In the genomic region with DNA sequence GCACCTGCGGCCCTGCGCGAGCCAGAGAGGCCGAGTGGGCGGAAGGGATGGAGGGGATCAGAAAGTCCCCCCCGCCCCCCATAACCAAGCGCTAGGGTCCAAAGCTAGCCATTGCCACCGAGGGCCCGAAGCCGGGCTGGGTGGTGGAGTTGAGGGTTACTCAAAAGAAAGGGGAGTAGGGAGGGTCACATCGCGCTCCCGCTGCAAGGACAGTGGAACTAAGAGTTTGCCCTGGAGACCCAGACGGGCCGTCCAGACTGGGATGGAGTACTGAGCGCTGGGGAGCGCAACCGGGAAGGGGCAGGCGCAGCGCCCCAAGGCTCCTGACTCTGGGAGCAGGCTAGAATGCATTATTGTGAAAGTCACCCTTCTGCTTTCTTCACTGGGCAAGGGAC, we compare ENCODE assay signal across 12 mouse cellular contexts. TPM values are rescaled to one million over a fixed set of nuclear protein-coding genes. Genes with fewer than 3 reads are reported as not detected.
A peak's percentile ranks its signal among the peaks of the same experiment; 100 is the strongest.
DNase-seq lines count a peak whose midpoint lies in the region; ATAC-seq and TF ChIP-seq lines count a peak whose summit lies in the region.
"Had no signal": no experiment of that assay in that cellular context is flagged by ENCODE, and none has a peak within 500 bp of the region (broad histone marks: within the 10 kb centered on the region; RNA-seq: fewer than 3 reads in every experiment).

No protein-coding gene starts in this region.

- TF ChIP-seq POLR2A in ES-Bruce4 (IDR thresholded peaks at IDR 0.05; ENCODE audit: insufficient read depth, low read length): no peak

- no peak overlapping the region for H3K27ac ChIP-seq in ES-Bruce4 (ENCODE audit: insufficient read depth, low read length)
- peak overlapping the region; percentile 88 for H3K27ac ChIP-seq in hindbrain, embryonic 12.5 days
- no peak overlapping the region for H3K27ac ChIP-seq in midbrain, embryonic 10.5 days (replicated peaks)

- no peaks in the 10 kb centered on the region for H3K36me3 ChIP-seq in ES-Bruce4 (ENCODE audit: control insufficient read depth, insufficient read depth, low read length, poor library complexity, severe bottlenecking)
- no peaks in the 10 kb centered on the region for H3K36me3 ChIP-seq in hindbrain, embryonic 12.5 days
- H3K36me3 ChIP-seq in midbrain, embryonic 10.5 days: no peaks in the 10 kb centered on the region

- peaks cover 2% of the 10 kb centered on the region for H3K4me1 ChIP-seq in ES-Bruce4 (ENCODE audit: control insufficient read depth, insufficient read depth, low read length)
- peaks cover 58% of the 10 kb centered on the region for H3K4me1 ChIP-seq in hindbrain, embryonic 12.5 days
- peaks cover 73% of the 10 kb centered on the region for H3K4me1 ChIP-seq in midbrain, embryonic 10.5 days

- 1% methylated on average over 20 of the region's 20 CpGs for WGBS in hindbrain, embryonic 12.5 days
- 2% methylated on average over 20 of the region's 20 CpGs for WGBS in midbrain, embryonic 10.5 days

- no peaks in the 10 kb centered on the region for H3K9me3 ChIP-seq in ES-Bruce4 (replicated peaks; ENCODE audit: control insufficient read depth, insufficient read depth, low read length, poor library complexity, severe bottlenecking)
- H3K9me3 ChIP-seq in hindbrain, embryonic 12.5 days (replicated peaks): no peaks in the 10 kb centered on the region
- no peaks in the 10 kb centered on the region; the same call in 1 of the 2 replicates for H3K9me3 ChIP-seq in midbrain, embryonic 10.5 days (replicated peaks)

- TF ChIP-seq EP300 in ES-Bruce4 (IDR thresholded peaks at IDR 0.05; ENCODE audit: insufficient read depth, low read depth, low read length): no peak

- H3K4me2 ChIP-seq in hindbrain, embryonic 12.5 days (replicated peaks): peak overlapping the region; percentile 79

- DNase-seq in cerebellum, postnatal 10 days: peak; percentile 24 to 33
- DNase-seq in cerebellum, adult 11 months: no peak
- peak; percentile 34 for DNase-seq in midbrain, embryonic 10.5 days (ENCODE audit: low spot score)
- no peak for DNase-seq in B cell, adult 2 months
- DNase-seq in left cerebral cortex, adult 18-20 months (ENCODE audit: low spot score in 2 of 2): no peak
- no peak for DNase-seq in adrenal gland, adult (ENCODE audit: inconsistent age in 2 of 2, low spot score in 1 of 2)
- DNase-seq: adrenal gland, adult 2 months had no signal

- H3K4me3 ChIP-seq in ES-Bruce4 (ENCODE audit: low read depth, low read length): peak overlapping the region; percentile 21
- peak overlapping the region; percentile 49 for H3K4me3 ChIP-seq in hindbrain, embryonic 12.5 days
- H3K4me3 ChIP-seq in midbrain, embryonic 10.5 days: peak overlapping the region; percentile 57
- H3K4me3 ChIP-seq: erythroblast, embryonic 14.5 days had no signal

- 0 out of 2 replicates have a peak, but pooled peaks have one; percentile 7 for ATAC-seq in hindbrain, embryonic 12.5 days (ENCODE audit: low FRiP score)

- peaks cover 57% of the 10 kb centered on the region for H3K27me3 ChIP-seq in ES-Bruce4 (ENCODE audit: control insufficient read depth, insufficient read depth, low read length, poor library complexity, severe bottlenecking)
- H3K27me3 ChIP-seq in hindbrain, embryonic 12.5 days: peaks cover 98% of the 10 kb centered on the region
- H3K27me3 ChIP-seq in midbrain, embryonic 10.5 days (ENCODE audit: low read depth, poor library complexity, severe bottlenecking): peaks cover 100% of the 10 kb centered on the region

- TF ChIP-seq CTCF in ES-Bruce4 (IDR thresholded peaks at IDR 0.05; ENCODE audit: low read depth, low read length): no peak

- H3K9ac ChIP-seq in ES-Bruce4 (ENCODE audit: low read depth, poor library complexity, severe bottlenecking): no peak overlapping the region
- H3K9ac ChIP-seq in hindbrain, embryonic 12.5 days: peak overlapping the region; percentile 73

RNA-seq across cellular contexts. Expression of gene Skor1, which starts 0.6 kb away (rescaled TPM):
- not detected in 2 replicates for polyA plus RNA-seq in ES-Bruce4 (2011; ENCODE audit: insufficient read depth, insufficient read length, low read depth, missing spikeins)
- 24.0 and 27.1 TPM in 2 replicates for polyA plus RNA-seq in hindbrain, embryonic 12.5 days (2016; fragmentation: Nextera tagmentation; extraction: Ambion mirVana)
- polyA plus RNA-seq in midbrain, embryonic 10.5 days (2016; fragmentation: Nextera tagmentation; extraction: Ambion mirVana): 0.12 TPM in 1 of 2 replicates, not detected in the other
- under 1 TPM; 0.23 TPM for total RNA-seq in left cerebral cortex, adult 18-20 months (2021)
- total RNA-seq: neutrophil, adult 5-6 weeks had no signal
- polyA plus RNA-seq: large intestine, adult 2 months had no signal

Comparison
In these comparisons a context has a peak if more than half of its experiments do, and no peak if none do; other contexts are left out.
1. DNase-seq: peak in cerebellum, postnatal 10 days (2 of 2) and midbrain, embryonic 10.5 days (single experiment); none in cerebellum, adult 11 months (single experiment), B cell, adult 2 months (0 of 2), left cerebral cortex, adult 18-20 months (0 of 2) and adrenal gland, adult (0 of 2).
2. RNA of gene Skor1, which starts 0.6 kb away (polyA plus RNA-seq): 24.0 to 27.1 TPM in hindbrain, embryonic 12.5 days; 0.12 TPM in midbrain, embryonic 10.5 days and not detected in ES-Bruce4; every median in the first group is over 10 times any median in the second.
3. Peak in every context shown above with its lines, with median percentiles within 50 percentile points of each other: H3K4me3 ChIP-seq.